17 mouse cellular contexts compared by ENCODE assay signal in the genomic region with DNA sequence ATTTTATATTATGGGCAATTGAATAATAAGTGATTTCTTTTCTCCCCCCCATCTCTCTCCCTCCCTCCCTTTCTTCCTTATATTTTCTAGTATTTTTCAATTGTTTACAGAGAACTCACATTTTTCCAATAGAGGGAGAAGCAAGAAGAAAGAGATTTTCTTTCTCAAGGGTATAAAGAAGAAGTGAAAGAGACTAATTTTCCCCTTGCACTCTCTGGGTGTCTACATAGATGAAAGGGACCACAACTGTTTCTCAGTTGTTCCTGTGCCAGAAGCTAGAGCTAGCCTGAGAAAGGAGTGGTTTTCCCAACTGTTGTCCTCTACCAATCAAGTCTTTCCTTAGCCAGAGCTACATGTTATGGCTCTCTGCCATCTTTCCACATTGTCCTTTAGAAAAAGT.
"Had no signal": no experiment of that assay in that cellular context is flagged by ENCODE, and none has a peak within 500 bp of the region (broad histone marks: within the 10 kb centered on the region; RNA-seq: fewer than 3 reads in every experiment).

No protein-coding gene starts in this region.

- H3K27ac ChIP-seq: liver, embryonic 14.5 days; midbrain, embryonic 10.5 days; midbrain, embryonic 12.5 days; neural tube, embryonic 13.5 days; neural tube, embryonic 15.5 days had no signal

- H3K9ac ChIP-seq: liver, embryonic 14.5 days; lung, embryonic 14.5 days; midbrain, embryonic 12.5 days; neural tube, embryonic 13.5 days; neural tube, embryonic 15.5 days had no signal

- H3K4me2 ChIP-seq: lung, embryonic 14.5 days; midbrain, embryonic 12.5 days; neural tube, embryonic 13.5 days; neural tube, embryonic 15.5 days had no signal

- H3K4me3 ChIP-seq: megakaryocyte, embryonic 14.5 days; midbrain, embryonic 10.5 days; midbrain, embryonic 12.5 days; myocyte; neural tube, embryonic 13.5 days; neural tube, embryonic 15.5 days had no signal

- ATAC-seq: midbrain, embryonic 16.5 days had no signal

- H3K4me1 ChIP-seq: midbrain, embryonic 12.5 days had no signal

- H3K27me3 ChIP-seq: megakaryocyte, embryonic 14.5 days; midbrain, embryonic 12.5 days; neural tube, embryonic 13.5 days; neural tube, embryonic 15.5 days had no signal

- DNase-seq: lung, adult 18-20 months; lung, embryonic 14.5 days; lung, postnatal 10 days; lung, postnatal 4 days; midbrain, embryonic 14.5 days; right cerebral cortex, postnatal 14 days; thymus, adult 2 months; thymus, postnatal 25 days; thymus, postnatal 4 days had no signal

- H3K9me3 ChIP-seq: megakaryocyte, embryonic 14.5 days; midbrain, embryonic 10.5 days; neural tube, embryonic 13.5 days; neural tube, embryonic 15.5 days had no signal
